Mouse (Mus musculus): ENCODE measurements at regions not wholly inside any gene's neighbourhood (a gene's known extent, or its start where the extent isn't known, plus 50 kb on each side); places are given as distances from the start of the nearest gene placed in this dataset.

DNA sequence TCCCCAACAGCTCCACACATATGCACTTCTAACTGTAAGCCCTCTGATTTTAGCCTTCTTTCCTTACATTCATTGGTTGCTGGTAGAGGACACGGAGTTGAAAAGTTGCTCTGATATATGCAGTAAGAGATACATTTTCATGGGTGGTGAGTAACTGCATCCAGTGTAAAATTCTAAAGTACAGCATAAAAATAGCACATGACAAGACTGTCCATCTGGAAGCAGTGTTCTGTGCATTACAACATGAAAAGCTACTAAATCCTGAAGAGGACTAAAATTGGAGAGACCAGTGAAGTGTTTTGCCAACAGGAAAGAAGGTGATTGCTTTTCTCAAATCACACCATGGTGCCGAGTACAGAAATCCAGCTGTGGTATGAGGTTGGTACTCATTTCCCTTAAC, 210.2 kb upstream of the Speer2 start:
- H3K27ac ChIP-seq (ENCODE audit: low read length) = no peak overlapping the region
- H3K4me2 ChIP-seq (ENCODE audit: low read depth, low read length) = no peak overlapping the region
- no peaks in the 10 kb centered on the region for H3K4me1 ChIP-seq (ENCODE audit: control insufficient read depth, insufficient read depth, low read length)
- WGBS = 74% methylated on average over 2 of the region's 2 CpGs
- H3K36me3 ChIP-seq (ENCODE audit: control insufficient read depth, insufficient read depth) = no peaks in the 10 kb centered on the region
- ATAC-seq (replicated peaks; ENCODE audit: extremely low read depth, insufficient read depth, low FRiP score) = no peak
- no peaks in the 10 kb centered on the region for H3K9me3 ChIP-seq (replicated peaks; ENCODE audit: control insufficient read depth, low read length)
- no peaks in the 10 kb centered on the region for H3K27me3 ChIP-seq (ENCODE audit: control insufficient read depth, insufficient read depth, low read length)
- H3K9ac ChIP-seq (ENCODE audit: low read length) = no peak overlapping the region
- no peak overlapping the region for H3K4me3 ChIP-seq (ENCODE audit: low read length)

DNA sequence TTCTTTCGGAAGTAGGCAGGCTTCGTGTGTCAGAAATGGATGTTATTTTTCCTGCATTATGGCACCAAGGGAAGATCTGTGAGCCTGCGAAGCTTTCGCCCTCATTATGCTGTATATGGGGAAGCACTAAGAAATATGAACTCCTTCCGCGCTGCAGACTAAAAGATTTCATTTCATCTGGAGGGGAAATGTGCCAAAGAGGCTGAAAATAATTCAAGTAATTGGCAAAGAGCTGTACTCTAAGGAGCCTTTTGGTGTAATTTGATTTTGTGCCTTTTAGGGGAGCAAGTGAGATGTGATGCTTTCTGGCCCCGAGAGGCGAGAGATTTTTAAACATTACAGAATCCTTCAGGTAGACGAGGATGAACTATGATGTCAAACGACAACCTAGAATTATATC, 216.0 kb upstream of the Speer2 start:
- no peaks in the 10 kb centered on the region for H3K9me3 ChIP-seq (replicated peaks; ENCODE audit: control insufficient read depth, low read length)
- no peak overlapping the region for H3K27ac ChIP-seq (ENCODE audit: low read length)
- H3K4me1 ChIP-seq (ENCODE audit: control insufficient read depth, insufficient read depth, low read length) = no peaks in the 10 kb centered on the region
- no peak for ATAC-seq (replicated peaks; ENCODE audit: extremely low read depth, insufficient read depth, low FRiP score)
- no peaks in the 10 kb centered on the region for H3K27me3 ChIP-seq (ENCODE audit: control insufficient read depth, insufficient read depth, low read length)
- 89% methylated on average over 10 of the region's 10 CpGs for WGBS
- H3K9ac ChIP-seq (ENCODE audit: low read length) = no peak overlapping the region
- H3K4me2 ChIP-seq (ENCODE audit: low read depth, low read length) = no peak overlapping the region
- H3K36me3 ChIP-seq (ENCODE audit: control insufficient read depth, insufficient read depth) = no peaks in the 10 kb centered on the region
- no peak overlapping the region for H3K4me3 ChIP-seq (ENCODE audit: low read length)

DNA sequence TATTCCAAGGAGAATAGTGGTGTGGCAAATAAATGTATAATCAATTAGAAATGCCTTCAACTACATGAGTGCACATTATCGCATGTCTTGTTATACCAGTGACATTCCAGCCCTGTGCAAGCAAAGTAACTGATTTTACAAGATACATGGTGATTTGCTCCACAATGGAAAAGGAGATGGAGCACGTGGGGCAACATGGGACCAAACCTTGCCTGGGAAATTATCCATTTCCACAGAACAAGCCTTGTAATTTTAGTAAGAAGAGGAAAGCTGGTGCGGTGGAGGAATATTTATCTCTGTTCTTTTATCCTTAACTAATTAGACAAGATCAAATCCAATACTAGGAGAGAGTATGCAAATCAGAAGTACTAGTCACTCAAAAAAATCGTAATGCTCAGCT, 222.5 kb upstream of the Gbe1 start:
- H3K9me3 ChIP-seq (replicated peaks; ENCODE audit: control insufficient read depth, low read length) = no peaks in the 10 kb centered on the region
- no peak overlapping the region for H3K9ac ChIP-seq (ENCODE audit: low read length)
- H3K27ac ChIP-seq (ENCODE audit: low read length) = no peak overlapping the region
- WGBS = 88% methylated on average over 4 of the region's 4 CpGs
- H3K4me2 ChIP-seq (ENCODE audit: low read depth, low read length) = no peak overlapping the region
- ATAC-seq (replicated peaks; ENCODE audit: extremely low read depth, insufficient read depth, low FRiP score) = no peak
- no peaks in the 10 kb centered on the region for H3K27me3 ChIP-seq (ENCODE audit: control insufficient read depth, insufficient read depth, low read length)
- H3K36me3 ChIP-seq (ENCODE audit: control insufficient read depth, insufficient read depth) = no peaks in the 10 kb centered on the region
- H3K4me3 ChIP-seq (ENCODE audit: low read length) = no peak overlapping the region
- H3K4me1 ChIP-seq (ENCODE audit: control insufficient read depth, insufficient read depth, low read length) = peaks cover 6% of the 10 kb centered on the region

DNA sequence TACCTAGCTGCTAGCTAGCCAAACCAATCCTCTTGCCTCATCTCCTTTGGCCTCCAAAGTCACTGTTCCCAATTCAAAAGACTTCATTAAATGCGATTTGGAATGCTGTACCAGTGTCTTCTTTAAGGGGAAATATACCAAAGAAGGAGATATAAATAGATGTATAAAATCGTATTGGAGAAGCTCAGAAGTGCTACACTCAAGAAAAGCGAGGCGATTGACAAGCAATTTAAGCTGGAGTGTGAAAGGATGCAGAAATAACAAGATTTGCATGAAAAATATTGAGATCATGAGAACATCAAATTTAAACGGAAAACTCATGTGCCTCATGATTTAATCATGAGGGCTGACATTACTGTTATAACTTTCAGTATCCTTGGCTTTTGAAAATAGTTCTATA, 221.8 kb upstream of the Gbe1 start:
- no peak overlapping the region for H3K27ac ChIP-seq (ENCODE audit: low read length)
- no peak overlapping the region for H3K9ac ChIP-seq (ENCODE audit: low read length)
- ATAC-seq (replicated peaks; ENCODE audit: extremely low read depth, insufficient read depth, low FRiP score) = no peak
- H3K9me3 ChIP-seq (replicated peaks; ENCODE audit: control insufficient read depth, low read length) = no peaks in the 10 kb centered on the region
- no peak overlapping the region for H3K4me2 ChIP-seq (ENCODE audit: low read depth, low read length)
- H3K36me3 ChIP-seq (ENCODE audit: control insufficient read depth, insufficient read depth) = no peaks in the 10 kb centered on the region
- 89% methylated on average over 5 of the region's 5 CpGs for WGBS
- peaks cover 6% of the 10 kb centered on the region for H3K4me1 ChIP-seq (ENCODE audit: control insufficient read depth, insufficient read depth, low read length)
- no peak overlapping the region for H3K4me3 ChIP-seq (ENCODE audit: low read length)
- H3K27me3 ChIP-seq (ENCODE audit: control insufficient read depth, insufficient read depth, low read length) = no peaks in the 10 kb centered on the region

DNA sequence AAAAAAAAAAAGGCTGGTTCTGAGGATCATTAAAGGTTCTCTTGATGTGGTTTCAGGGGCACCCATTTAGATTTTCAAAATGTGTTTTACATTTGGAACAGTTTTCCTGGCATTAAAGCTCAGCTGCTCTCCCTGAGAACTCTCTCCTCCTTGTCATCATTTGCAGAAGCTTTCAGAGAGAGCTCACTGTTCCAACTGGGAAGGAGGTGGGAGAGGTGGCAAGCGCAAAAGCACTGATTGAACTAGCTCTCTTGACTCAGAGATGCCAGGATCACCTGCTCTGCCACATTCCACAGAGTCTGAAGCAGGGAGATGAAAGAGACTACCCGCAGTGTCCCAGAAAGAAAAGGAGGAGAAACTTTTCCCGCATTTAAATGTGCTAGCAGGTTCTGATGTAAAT, 220.5 kb upstream of the Gbe1 start:
- peaks cover 4% of the 10 kb centered on the region; the same call in 1 of the 2 replicates for H3K4me1 ChIP-seq (ENCODE audit: control insufficient read depth, insufficient read depth, low read length)
- H3K27me3 ChIP-seq (ENCODE audit: control insufficient read depth, insufficient read depth, low read length) = no peaks in the 10 kb centered on the region
- H3K4me3 ChIP-seq (ENCODE audit: low read length) = no peak overlapping the region
- ATAC-seq (replicated peaks; ENCODE audit: extremely low read depth, insufficient read depth, low FRiP score) = no peak
- no peak overlapping the region for H3K4me2 ChIP-seq (ENCODE audit: low read depth, low read length)
- no peak overlapping the region for H3K27ac ChIP-seq (ENCODE audit: low read length)
- H3K9me3 ChIP-seq (replicated peaks; ENCODE audit: control insufficient read depth, low read length) = no peaks in the 10 kb centered on the region
- H3K36me3 ChIP-seq (ENCODE audit: control insufficient read depth, insufficient read depth) = no peaks in the 10 kb centered on the region
- H3K9ac ChIP-seq (ENCODE audit: low read length) = no peak overlapping the region
- WGBS = 22% methylated on average over 3 of the region's 3 CpGs

DNA sequence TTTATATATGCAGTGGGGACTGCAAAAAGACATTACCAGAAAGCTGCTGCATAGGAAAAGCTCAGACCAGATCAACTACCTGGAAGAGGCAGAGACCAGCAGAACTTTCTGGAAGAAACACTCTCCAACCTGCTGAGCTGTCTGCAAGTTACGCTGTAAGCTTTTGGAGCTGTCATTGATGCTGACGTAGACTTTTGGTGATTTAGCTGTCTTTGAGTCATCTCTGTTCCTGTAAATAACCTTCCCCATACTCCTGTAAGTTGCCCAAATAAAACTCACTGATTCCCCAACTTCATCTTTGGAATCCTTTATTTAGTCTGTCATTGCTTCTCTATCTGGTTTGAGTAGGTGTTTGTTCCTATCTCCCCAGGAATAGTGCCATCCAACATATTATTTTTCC, 218.5 kb upstream of the Gbe1 start:
- Histone ChIP-seq H3K4me2 (ENCODE audit: low read depth, low read length) (no peak overlapping the region), H3K9me3 (replicated peaks; ENCODE audit: control insufficient read depth, low read length) (no peaks in the 10 kb centered on the region), H3K27me3 (ENCODE audit: control insufficient read depth, insufficient read depth, low read length) (no peaks in the 10 kb centered on the region), H3K27ac (ENCODE audit: low read length) (no peak overlapping the region), H3K9ac (ENCODE audit: low read length) (no peak overlapping the region), H3K4me3 (ENCODE audit: low read length) (no peak overlapping the region), H3K4me1 (ENCODE audit: control insufficient read depth, insufficient read depth, low read length) (peaks cover 4% of the 10 kb centered on the region; the same call in 1 of the 2 replicates), H3K36me3 (ENCODE audit: control insufficient read depth, insufficient read depth) (no peaks in the 10 kb centered on the region)
- no peak for ATAC-seq (replicated peaks; ENCODE audit: extremely low read depth, insufficient read depth, low FRiP score)
- 75% methylated on average over 2 of the region's 2 CpGs for WGBS

DNA sequence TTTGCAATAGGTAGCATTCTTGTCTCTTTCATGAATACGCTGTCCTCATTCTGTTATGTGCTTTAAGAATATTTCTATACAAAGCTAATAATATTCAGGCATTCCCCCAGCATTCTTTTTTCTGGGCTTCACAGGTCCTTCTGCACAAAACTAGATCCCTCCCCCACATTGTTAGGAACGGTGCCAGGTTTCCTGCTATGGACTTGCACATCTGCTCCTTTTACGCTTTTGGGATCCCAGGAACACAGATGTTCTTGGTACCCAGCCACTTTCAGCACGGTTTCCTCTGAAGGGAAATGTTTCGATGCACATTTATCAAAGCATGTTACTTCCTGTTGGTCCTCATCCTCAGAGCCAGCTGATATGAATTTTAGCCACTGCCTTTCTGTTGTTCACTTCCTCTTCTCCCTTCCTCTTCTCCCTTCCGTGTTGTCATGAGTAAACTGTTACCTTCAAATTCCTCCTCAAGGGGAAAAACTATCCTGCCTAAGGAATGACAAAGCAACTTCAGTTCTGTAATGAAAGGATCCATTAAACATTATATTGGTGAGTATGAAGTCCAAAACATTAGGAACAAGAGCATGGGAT, 209.9 kb upstream of the Gbe1 start:
- Histone ChIP-seq H3K4me3 (ENCODE audit: low read length) (no peak overlapping the region), H3K4me1 (ENCODE audit: control insufficient read depth, insufficient read depth, low read length) (peaks cover 4% of the 10 kb centered on the region), H3K9me3 (replicated peaks; ENCODE audit: control insufficient read depth, low read length) (no peaks in the 10 kb centered on the region), H3K27ac (ENCODE audit: low read length) (no peak overlapping the region), H3K4me2 (ENCODE audit: low read depth, low read length) (no peak overlapping the region), H3K9ac (ENCODE audit: low read length) (no peak overlapping the region), H3K27me3 (ENCODE audit: control insufficient read depth, insufficient read depth, low read length) (no peaks in the 10 kb centered on the region), H3K36me3 (ENCODE audit: control insufficient read depth, insufficient read depth) (no peaks in the 10 kb centered on the region)
- no peak for ATAC-seq (replicated peaks; ENCODE audit: extremely low read depth, insufficient read depth, low FRiP score)
- WGBS = 45% methylated on average over 6 of the region's 6 CpGs

DNA sequence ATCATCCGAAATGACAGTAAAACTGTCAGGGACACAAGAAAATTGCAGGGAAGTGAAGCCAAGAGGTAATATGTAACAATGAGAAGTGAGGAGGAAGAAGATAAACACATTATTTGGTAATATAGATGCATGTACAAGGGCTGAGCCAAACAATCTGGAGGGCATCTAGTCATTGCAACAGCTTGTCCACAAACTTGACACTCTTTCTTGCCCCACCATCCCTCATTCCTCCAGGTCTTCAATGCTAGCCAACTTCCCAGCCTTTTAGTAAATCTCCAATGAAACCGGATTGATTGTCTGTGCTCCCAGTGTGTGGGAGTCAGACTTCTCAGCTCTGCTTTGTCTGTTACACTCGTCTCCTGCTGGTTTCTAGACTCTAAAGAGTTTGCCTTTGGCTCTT, 172.3 kb upstream of the Gbe1 start:
- 70% methylated on average over 3 of the region's 3 CpGs for WGBS
- no peaks in the 10 kb centered on the region for H3K27me3 ChIP-seq (ENCODE audit: control insufficient read depth, insufficient read depth, low read length)
- no peaks in the 10 kb centered on the region for H3K36me3 ChIP-seq (ENCODE audit: control insufficient read depth, insufficient read depth)
- no peak overlapping the region for H3K27ac ChIP-seq (ENCODE audit: low read length)
- H3K9ac ChIP-seq (ENCODE audit: low read length) = no peak overlapping the region
- no peaks in the 10 kb centered on the region for H3K4me1 ChIP-seq (ENCODE audit: control insufficient read depth, insufficient read depth, low read length)
- no peak for ATAC-seq (replicated peaks; ENCODE audit: extremely low read depth, insufficient read depth, low FRiP score)
- H3K9me3 ChIP-seq (replicated peaks; ENCODE audit: control insufficient read depth, low read length) = no peaks in the 10 kb centered on the region
- no peak overlapping the region for H3K4me3 ChIP-seq (ENCODE audit: low read length)
- H3K4me2 ChIP-seq (ENCODE audit: low read depth, low read length) = no peak overlapping the region

DNA sequence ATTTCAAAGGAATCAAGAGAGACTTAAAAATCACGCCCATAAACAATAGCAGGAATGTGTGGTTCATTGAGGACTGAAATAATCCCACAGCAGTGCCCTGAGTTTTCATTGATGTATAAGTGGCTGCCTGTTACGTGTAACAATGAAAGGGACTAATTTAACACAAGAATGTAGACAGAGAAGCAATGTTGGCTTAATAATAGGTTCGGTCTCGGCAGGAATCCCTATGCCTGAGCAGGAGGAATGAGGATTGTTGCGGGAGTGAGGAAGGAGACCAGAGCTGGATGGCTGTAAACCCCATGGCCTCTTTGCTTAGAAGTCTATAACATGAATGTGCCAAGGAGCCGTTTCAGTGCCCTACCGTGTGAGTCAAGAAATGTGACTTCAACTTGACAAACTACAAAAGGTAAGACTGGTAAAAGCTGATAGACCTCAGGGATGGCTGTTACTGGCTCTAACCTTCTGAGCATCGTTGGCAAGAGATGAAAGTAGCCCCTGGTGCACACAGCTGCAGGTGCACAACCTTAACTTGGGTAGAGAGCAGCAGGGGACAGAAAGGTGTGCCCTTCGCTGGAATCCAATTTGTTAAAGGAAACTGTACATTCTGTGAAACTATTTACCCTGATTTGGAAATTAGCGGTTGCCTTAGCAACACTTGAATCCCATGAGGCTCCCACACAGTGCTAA, 165.9 kb upstream of the Gbe1 start:
- Histone ChIP-seq H3K4me2 (ENCODE audit: low read depth, low read length) (no peak overlapping the region), H3K9ac (ENCODE audit: low read length) (no peak overlapping the region), H3K4me1 (ENCODE audit: control insufficient read depth, insufficient read depth, low read length) (no peaks in the 10 kb centered on the region), H3K27ac (ENCODE audit: low read length) (no peak overlapping the region), H3K9me3 (replicated peaks; ENCODE audit: control insufficient read depth, low read length) (no peaks in the 10 kb centered on the region), H3K36me3 (ENCODE audit: control insufficient read depth, insufficient read depth) (no peaks in the 10 kb centered on the region), H3K27me3 (ENCODE audit: control insufficient read depth, insufficient read depth, low read length) (no peaks in the 10 kb centered on the region), H3K4me3 (ENCODE audit: low read length) (no peak overlapping the region)
- ATAC-seq (replicated peaks; ENCODE audit: extremely low read depth, insufficient read depth, low FRiP score) = no peak
- 75% methylated on average over 10 of the region's 10 CpGs for WGBS

Data from heart, embryonic 16.5 days (tissue).